Mouse (Mus musculus) heart, postnatal 14 days (tissue): ENCODE measurements at regions not wholly inside any gene's neighbourhood (a gene's known extent, or its start where the extent isn't known, plus 50 kb on each side); places are given as distances from the start of the nearest gene placed in this dataset.
A peak's percentile ranks its signal among the peaks of the same experiment; 100 is the strongest.
"Not testable (repeated sequence)": the region's sequence is repeated elsewhere in the genome, so short reads cannot be mapped to it uniquely, and the experiment has no call there.

ENCODE experiments used
- DNase-seq, 2 experiments: peaks; one replicate each; pipeline ENCODE4 v3.0.0; 2021 to 2022
- intact Hi-C: fragments of 180-260 bp; cut with DNase I; formaldehyde crosslinking; loops from one replicate; pipeline ENCODE4 v1.15.1; 2025

DNA sequence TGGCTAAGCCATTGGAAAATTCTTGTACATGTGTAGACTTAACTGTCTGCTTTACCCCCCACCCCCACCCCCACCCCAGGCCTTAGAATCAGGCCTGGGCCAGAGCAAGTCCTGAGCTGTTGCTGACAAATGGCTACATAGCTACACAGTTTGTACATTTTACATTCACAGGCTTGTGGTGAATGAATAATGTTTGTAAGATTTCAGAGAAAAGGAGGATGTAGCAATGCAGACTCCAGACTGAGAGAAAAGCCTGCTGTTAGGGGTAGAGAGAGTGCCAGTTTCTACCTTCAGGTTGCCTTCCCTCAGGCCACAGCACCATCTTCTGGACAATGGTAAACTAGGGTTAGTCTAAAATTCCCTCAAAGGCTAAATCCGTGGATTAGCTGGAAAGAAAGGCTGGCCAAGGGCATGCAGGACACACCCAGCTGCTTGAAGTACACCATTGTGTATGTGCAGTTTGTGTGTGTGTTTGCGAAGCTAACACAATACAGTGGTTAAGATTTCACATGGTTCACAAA lies 94.5 kb upstream of the Zfp706 start:
- no peak for DNase-seq
- intact Hi-C loops = loop anchor here (10.0 kb wide), 1 partner anchor 347 kb away; no protein-coding TSS in a partner anchor

DNA sequence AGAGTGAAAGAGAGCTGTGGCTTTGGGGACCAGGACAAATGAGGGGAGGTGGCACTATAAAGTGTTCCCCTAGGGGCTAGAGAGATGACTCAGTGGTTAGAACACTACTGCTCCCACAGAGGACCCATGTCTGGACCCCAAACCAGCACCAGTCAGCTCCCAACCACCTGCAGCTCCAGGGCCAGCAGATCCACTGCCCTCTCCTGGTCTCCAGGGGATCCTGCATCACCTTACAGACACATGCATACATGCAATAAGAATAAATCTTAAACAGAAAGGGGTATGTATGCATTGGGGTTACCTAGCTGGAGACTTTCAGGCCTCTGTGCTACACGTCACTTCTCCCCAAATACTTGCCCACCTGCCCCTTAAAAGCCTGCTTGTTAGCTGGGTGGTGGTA lies 93.8 kb upstream of the Zfp706 start:
- no peak for DNase-seq
- intact Hi-C loops = loop anchor here (10.0 kb wide), 1 partner anchor 347 kb away; no protein-coding TSS in a partner anchor

DNA sequence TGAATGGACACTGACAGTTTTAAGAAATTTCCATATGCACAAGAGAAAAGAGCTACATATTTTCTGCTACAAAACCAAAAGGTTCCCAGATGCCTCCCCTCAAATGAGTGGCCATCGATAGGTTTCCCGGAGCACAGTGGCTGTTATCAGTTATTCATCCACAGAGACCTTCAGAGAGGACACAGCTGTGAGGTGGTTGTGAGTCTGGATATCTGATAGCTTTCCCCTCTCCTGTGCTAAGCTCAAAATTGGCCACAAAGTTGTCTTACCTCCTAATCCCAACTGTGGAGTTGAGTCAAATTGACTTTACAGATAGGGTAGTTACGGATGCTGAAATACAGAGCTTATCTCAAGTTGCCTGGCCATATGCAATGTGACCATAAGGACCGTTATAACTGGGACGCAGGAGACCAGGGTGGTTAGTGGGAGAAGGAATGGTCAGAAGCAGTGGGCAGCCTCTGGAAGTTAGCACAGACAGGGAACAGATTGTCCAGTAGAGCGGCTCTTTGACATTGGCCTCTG lies 93.3 kb upstream of the Zfp706 start:
- intact Hi-C loops = loop anchor here (10.0 kb wide), 1 partner anchor 346 kb away; no protein-coding TSS in a partner anchor
- DNase-seq = no peak

DNA sequence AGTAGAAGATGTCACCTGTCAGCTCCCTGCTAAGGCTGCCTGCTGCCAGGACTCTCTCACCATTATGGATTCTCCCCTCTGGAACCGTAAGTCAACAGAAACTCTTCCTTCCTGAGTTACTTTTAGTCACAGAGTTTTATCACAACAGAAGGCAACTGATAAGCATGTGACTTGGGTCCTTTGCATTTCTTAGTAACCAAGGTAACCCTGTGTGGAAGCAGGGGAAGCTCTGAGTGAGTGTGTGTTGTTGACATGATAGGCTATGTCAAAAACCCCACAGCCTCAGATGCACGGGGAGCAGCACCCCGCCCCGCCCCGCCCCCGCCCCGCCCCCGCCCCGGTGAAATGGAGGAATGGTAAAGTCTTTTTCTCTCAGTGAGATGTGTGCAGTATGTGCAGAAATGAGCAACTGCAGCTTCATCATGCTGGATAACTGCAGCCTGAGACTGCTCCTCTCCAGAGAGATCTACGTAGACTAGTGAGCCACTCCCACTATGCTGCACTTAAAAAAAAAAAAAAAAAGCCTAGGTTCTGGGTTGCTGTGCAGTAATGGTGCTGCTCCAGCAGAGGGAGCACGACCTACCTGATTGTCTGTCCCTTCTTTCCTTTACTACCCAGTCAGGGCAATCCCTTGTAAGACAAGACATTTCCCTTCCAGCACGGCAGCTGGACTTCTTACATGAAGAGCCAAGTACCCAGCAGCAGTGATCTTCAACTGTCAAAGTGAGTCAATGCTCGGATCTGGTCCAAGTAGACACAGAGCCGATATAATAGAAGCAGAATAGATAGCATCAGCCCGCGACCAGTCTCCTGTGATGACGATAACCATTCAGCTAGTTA lies 92.6 kb upstream of the Zfp706 start:
- DNase-seq = peak; percentile 49 to 54
- intact Hi-C loops = loop anchor here (10.0 kb wide), 1 partner anchor 345 kb away; no protein-coding TSS in a partner anchor

DNA sequence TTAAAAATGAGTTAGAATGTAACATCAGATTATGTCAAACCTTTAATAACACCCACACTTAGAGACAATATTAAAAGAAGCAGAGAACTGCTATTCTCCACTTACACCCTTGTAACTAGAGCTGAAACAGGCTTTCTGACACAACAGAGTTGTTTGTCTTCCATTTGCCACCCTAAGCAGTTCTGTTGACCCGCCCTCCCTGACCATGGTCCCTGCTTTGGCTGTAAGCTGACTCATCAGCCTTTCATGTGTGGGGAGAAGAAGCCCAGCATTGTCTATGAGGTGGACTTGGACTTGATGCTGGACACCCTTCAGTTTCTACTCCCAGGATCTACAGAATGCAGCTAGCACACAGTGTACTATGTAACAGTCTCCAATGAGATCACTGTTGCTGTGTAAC lies 91.6 kb upstream of the Zfp706 start:
- DNase-seq = no peak
- intact Hi-C loops = no loop called here

DNA sequence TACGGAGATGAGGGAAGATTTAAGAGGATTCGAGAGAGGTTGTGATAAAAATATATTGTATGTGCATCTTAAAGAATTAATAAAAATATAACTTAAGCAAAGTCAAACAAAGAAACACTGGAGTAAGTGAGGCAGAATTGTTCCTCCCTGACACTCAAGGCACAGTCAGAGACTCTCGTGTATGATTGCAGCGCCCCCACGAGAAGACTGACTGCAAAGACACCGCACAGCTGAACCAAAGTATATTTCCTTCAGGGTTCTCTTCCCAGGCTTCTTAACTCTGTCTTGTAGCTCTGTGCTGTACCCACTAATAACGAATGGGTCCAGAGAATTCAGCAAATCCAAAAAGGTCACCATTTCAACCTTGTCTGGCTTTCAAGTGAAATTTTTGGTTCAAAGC lies 89.9 kb upstream of the Zfp706 start:
- intact Hi-C loops = no loop called here
- no peak for DNase-seq

DNA sequence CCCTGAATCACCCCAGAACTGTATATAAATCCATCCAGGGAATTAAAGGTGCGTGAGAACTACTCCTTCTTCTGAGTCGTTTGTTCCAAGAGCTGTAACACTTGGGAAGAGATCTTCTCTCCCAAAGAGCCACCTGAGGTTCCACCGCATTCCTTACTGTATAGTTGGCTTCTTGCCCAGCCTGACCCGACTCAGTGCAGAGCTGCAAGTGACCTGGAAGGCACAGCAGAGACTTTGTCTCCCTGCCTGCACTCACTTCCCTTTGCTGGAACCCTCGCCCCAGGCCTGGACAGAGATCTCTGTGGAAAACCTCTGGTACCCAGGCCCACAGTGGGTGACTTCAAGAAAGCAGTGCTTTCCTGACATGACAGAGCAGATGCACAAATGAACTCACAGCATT lies 83.6 kb upstream of the Zfp706 start:
- DNase-seq, intact Hi-C loops: not testable (repeated sequence)

DNA sequence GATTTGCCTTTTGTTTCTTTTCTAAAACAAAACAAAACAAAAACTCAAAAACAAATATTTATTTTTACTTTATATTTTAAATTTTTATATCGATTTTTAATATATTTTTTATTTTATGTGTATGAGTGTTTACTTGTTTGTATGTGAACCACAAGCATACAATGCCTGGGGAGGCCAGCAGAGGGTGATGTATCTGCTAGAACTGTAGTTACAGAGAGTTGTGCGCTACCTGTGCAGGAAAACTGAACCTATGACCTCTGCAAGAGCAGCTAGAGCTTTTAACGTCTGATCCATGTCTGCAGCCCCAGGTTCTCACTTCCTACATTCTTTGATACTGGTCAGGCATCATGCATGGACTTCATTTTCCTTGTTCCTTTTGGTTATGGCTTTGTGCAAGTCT lies 76.2 kb upstream of the Zfp706 start:
- intact Hi-C loops = no loop called here
- no peak for DNase-seq

DNA sequence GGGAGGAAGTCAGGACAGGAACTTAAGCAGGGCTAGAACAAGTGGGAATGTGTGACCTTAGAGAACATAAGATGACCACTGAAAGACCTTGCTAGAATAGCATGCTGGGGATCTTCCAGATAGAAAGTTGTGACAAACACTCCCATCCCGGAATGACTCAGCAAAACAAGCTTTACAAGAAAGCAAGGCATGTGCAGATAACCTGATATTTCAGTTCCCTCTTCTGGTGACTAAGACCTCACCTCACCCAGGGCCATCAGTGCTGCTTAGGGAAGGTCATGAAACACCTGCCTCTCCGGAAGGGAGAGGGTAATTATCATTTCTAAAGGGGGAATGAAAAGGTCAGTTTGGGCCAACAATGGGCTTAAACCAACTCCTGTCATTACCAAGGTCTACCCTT lies 74.3 kb upstream of the Zfp706 start:
- intact Hi-C loops = no loop called here
- DNase-seq = no peak

DNA sequence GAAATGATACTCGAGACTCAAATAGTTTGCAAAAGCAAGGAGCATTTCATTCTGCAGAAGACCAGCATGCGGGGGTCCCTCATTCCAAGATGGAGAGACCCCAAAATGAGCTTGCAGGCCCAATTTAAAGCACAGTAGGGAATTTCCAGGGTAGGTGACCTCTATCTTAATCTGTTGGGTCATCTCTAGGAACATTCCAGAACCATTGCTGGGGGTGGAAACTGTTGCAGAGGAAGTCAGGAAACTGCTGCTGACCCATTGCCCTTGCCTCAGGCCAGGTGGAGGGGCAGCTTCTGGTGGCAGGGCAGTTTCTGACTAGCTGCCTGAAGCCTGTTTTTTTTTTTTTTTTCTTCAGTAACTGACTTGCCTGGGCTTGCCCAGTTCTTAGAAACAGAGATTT lies 73.4 kb upstream of the Zfp706 start:
- DNase-seq = no peak
- intact Hi-C loops = no loop called here

DNA sequence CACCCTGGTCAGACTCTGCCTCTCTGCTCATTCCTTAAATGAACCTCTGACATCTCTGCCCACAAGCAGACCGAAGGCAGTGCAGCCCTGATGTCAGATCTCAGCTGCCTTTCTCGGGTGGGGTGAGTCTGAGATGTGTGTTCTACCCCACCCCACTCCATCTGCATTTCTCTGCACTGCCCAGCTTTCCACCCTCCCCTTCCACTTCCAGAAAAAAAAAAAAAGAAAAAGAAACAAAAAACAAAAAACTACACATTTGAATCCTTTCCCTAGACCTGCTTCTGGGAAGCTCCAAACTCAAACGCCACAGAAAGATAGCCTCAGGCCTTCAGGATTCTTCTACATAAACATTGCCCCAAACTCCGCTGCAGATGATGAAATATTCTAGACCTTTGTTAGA lies 72.8 kb upstream of the Zfp706 start:
- intact Hi-C loops = no loop called here

DNA sequence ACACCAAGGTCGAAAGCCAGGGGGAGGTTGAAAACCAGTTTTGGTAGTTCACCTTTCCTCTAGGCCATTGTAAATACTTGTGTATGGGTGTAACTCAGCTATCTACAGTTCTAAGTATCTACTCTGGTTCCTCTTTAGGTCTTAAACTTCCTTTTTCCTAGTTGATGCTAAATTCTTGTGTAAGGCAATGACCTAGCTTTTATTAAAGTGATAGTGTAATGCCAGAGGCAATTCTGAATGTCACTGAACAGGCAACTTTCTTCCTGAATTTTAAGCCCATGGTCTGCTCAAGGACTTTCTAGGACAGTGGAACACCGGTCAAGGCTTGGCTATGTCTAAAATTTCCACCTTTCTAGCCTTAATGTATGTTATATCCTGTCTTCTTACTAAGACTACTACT lies 66.6 kb upstream of the Zfp706 start:
- intact Hi-C loops, DNase-seq: not testable (repeated sequence)

More for the DNA sequence above, 72.8 kb upstream of the Zfp706 start:
- no peak for DNase-seq

DNA sequence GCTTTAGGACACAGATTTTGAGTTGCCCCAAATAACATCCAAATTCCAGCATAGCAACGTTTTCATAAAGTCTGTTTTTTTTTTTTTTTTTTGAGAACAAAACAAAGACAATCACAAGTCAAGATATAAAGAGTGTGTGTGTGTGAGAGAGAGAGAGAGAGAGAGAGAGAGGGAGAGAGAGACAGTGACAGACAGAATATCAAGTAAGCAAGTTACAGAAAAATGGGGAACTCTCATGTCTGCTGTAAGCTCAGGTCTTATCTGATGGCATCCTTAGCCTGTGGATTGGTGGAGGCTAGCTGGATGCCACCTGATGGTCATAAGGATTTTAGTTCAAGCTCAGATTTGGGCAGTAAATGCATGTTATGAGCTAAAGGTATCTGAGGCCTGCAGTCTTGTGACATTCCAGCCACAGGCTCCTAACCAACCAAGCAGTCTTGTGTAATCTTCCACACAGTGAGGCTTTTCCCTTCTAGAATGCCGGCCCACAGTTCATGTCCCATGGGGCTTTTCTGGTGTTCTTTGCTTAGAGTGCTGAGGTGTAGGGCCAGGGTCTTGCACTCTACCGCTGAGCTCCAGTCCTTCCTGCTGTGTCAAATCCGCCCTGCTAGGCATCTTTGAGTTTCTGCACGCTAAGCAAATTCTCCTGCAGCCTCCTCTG lies 64.8 kb upstream of the Zfp706 start:
- intact Hi-C loops = no loop called here
- DNase-seq = no peak

DNA sequence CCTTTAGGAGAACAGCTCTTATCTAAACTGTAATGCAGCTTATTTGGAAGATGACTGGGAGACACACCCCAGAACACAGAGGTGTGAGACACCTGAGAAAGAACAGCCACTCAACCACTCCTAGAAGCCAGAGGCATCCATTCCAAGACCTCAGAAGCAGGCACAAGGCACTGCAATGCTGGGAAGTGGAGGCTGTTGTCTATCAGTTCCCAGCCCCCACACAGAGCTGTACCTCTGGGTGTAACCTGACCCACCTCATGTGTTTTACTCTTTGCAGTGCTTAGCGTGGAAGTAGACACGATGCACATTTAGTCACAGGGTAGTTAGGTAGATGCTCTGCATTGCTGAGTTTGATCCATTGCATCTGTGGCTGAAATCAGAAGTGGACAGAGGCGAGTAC lies 62.6 kb upstream of the Zfp706 start:
- DNase-seq = no peak
- intact Hi-C loops = no loop called here

DNA sequence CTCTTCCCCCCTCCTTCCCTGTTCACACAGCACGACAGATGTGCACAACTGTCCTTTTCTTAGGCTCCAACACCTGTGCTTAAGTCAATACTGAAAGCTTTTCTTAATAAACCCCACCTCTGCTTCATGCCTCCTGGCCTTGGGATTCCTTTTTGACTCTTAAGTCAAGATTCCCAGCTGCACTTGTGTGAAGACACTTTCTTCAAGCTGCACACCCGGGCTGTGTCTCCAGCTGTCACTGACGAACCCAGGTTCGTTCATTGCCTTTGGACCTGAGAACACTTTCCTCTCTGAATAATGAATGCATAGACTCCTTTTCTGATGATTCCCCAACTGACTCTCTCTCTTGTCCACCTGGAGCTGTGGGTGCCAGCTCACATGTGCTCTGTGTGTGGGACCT lies 59.8 kb upstream of the Zfp706 start:
- intact Hi-C loops = no loop called here
- DNase-seq = no peak

DNA sequence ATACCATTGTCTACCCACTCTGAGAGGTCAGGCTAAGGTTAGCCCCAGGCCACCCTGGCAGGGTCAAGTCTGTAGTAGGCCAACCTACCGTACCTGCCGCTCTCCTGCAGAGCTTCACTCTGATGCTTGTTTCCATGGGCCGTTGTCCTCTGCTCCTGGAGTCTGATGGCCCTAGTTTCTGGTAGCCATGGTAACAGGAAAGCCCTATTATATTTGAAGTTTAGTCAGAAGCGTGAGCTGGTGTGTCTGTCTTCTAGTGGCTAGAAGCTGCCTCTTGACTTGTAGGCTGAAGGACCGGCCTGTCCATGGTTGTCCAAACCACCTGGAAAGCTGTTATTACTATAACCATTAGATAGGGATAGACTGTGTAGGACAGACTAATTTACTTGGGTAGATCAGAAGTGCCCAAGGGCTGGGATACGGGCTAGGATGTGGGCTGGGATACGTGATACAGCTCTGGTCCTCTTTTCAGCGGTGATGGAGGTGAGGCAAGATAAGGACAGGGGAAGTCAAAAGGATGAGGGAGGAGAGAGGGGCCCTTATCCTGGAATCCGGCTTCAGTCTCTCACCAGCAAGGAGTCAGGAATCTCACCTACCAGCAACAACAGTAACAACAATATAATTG lies 58.5 kb upstream of the Zfp706 start:
- intact Hi-C loops = no loop called here
- DNase-seq = no peak

DNA sequence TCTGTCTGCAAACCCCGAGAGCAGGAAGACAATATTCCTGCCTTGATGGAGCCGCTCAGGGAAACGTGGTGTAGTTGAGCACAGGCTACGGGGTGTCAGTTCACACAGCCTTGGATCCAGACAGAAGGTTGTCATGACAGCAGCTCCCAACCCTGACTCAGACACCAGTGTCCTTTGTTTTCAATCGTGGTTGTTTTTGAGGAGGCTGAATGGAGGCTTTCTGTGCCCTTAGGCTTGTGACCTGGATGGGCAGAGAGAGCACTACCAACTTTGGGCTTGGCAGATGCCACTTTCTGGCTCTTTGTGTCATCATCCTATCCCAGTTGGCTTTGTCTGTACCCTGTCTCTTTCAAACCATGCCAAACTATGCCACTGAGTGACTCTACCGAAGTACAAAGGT lies 57.8 kb upstream of the Zfp706 start:
- intact Hi-C loops = no loop called here
- DNase-seq = no peak

DNA sequence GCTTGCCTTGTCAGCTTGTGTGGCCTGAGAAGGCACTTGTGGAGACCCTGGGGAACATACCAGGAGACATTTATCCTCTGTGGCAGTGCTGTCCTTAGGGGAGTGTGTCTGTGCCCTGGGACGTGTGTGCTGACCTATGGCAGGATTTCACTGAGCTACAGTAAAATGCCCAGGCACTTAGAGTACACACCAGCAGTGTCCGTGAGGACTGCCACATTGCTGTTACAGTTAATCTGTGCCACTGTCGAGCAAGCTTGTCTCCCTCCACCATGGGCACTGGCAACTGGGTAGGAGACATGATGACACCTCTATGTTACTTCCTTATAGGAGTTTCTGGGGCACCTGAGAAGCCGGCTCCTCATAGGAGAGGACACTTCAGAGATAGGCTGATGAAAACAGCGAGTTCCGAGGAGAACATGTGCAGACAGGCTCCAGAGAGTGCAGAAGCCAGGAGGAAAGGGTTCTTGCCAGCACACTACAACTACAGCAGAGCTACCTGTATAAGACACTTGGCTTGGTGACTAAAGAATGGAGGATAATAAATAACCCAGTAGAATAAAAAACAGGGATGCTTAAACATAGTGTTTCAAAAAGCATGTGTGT lies 56.3 kb upstream of the Zfp706 start:
- no peak for DNase-seq
- intact Hi-C loops = no loop called here

DNA sequence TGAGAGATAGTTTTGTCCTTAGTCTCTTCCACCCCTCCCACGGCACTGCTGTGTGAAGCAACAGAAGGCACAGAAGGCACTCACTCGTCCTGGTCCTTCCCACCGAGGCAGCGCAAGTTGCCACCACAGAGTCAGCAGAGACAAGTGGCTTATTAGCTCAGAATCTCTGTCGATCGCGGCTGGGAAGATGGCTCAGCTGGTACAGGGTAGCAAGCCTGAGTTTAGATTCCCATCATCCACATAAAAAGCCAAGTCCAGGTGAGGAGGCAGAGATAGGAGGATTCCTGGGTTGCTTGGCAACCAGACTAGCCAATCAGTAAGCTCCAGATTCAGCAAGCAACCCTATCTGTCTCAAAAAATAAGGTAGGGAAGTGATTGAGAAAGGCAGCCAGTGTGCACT lies 55.0 kb upstream of the Zfp706 start:
- no peak for DNase-seq
- intact Hi-C loops = no loop called here

DNA sequence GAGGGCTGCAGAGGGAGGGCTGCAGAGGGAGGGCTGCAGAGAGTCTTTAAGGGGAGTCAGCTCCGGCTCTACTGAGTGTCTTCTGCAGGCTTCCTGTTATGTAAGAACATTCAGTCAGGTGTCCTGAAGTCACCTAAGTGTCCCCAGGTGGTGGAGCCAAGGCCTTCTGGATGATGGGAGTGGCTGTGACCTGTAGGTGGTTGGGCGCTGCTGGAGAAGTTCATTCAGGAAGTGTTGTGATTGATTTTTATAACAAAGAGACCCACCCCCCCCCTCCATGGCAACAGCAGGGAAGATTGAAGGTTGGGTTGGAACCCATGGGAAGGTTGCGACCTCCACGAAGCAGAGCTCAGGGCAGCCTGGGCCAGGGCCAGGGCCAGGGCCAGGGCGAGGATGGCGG lies 53.9 kb upstream of the Zfp706 start:
- DNase-seq = no peak
- intact Hi-C loops = no loop called here

DNA sequence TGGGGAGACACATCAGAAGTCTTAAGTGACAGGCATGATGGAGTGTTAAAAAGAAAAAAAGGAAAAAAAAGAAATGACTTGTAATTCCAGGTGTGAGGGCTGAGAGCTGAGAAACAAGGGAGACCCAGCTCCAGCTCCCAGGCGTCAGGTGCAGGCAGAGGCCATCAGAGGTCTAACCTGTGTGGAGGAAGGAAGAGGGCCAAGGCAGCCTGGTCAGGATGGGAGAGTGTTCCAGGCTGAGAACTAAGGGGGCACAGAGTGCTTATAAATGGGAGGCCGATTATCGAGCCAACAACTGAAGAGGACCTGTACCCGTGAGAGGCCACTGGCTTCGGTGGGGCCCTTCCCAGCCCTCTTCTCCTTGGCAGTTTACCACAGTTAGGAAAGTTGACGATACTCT lies 53.3 kb upstream of the Zfp706 start:
- intact Hi-C loops = no loop called here
- no peak for DNase-seq
